Mouse (Mus musculus): Measurements from ENCODE around the gene Mrpl54.

Gene Mrpl54

DNA sequence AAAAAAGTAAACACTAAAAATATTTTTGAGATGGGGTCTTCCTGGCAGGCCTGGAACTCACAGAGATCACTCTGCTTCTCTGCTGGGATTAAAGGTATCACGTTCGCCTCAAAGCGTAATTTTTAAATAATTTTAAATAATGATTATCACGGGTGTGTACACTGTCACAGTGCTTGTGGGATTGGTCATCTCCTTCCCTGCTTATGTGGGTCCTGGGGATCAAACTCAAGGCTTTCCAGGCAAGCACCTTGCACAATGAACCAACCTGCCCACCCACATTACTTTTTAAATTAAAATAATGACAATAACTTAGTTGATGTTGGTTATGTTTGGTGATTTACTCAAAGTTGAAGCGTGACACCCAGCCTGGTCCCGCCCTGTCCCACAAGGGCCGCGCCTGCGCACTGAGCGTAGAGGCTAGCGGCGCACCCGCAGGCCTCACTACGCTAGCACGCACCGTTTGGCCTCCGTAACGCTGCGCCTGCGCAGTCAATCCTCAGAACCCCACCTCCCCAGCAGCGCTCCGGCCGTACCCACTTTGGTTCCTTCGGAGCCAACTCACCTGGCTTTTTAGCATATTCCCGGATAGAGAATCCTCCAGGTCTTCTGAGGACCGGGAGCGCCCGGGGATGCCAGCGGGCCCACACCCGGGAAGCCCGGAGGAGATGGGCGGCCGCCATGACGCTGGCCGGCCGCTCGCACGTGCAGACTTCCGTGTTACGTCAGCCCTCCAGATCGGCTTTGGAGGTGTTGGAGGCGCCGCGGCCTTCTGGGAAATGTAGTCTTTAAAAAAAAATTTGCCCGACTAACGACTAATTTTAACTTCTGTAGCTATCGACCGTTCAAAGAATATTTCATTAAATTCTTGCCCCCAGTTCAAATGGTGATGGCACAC lies at the start of gene Mrpl54, which contains the start of gene Apba3:
Gene Mrpl54, minus strand, starts transcription at position 724 of the 895 bp plus-strand sequence.
Gene Apba3, plus strand, starts transcription at position 750 of the 895 bp plus-strand sequence.
- DNase-seq (ENCODE audit: low read depth): peak; percentile 87

DNA sequence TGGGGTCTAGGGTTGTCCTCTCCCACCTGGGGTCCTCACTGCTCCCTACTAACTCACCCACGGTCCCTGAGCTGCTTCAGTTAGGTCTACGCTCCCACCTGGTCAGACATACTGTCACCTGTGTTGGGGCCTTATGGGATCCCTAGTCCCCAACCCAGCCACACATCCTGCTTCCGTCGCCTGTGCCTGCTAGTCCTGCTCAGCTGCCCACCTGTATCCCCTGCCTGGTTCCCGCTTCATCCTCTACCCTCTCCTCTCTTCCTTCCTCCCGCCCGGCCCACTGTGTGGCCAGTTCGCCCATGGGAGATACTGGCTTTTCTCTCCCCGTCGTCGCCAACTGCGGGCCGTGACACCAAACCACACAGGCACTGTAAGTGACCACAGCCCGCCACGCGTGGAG lies 48.9 kb upstream of the Mrpl54 start:
- DNase-seq (ENCODE audit: low read depth): no peak

DNA sequence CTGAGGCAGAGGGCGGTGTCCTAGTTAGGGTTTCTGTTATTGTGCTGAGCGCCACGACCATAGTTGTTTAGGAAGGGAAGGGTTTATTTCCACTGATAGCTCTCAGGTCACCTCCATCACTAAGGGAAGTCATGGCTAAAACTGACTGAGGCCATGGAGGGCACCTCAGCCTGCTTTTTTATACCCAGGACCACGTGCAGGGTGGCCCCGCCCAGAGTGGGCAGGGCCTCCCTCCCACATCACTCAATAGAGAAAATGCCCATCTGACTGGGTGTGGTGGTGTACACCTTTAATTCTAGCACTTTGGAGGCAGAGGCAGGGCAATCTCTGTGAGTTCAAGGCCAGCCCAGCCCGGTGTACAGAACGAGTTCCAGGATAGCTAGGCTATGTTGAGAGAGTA lies 47.5 kb upstream of the Mrpl54 start:
- no peak for DNase-seq (ENCODE audit: low read depth)

DNA sequence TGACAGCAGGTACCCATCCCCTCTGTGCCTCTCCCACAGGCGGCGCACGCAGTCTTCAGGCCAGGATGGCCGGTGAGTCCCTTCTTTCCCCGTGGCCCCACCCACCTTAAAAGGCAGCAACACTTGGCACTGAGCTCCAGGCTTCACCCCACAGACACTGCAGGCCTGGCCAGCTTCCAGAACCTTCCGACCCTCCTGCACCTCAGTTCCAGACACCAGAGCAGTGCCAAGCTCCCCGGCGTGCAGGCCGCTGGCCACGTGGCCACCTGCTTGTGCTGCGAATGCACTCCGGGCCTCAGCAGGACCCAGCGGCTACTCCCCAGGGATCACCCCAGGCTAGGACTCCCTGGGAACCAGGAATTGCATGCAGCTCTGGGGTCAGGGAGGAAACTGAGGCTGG lies 46.8 kb upstream of the Mrpl54 start:
- no peak for DNase-seq (ENCODE audit: low read depth)

DNA sequence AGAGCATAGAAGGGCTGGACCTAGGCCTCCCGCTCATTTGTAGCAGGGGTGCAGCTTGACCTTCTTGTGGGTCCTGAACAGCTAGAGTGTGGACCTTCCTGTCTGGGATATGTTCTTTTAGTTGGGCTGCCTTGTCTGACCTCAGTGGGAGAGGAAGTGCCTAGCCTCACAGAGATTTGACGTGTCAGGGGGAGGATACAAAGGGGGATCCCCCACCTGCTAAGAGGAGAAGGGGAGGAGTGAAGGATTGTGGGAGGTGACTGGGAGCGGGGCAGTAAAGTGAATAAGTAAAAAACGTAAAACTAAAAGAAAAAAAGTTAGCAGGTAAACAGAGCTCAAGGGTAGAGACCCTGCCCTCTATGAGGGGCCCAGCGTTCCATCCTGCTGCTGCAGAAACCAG lies 42.8 kb upstream of the Mrpl54 start:
- DNase-seq (ENCODE audit: low read depth): no peak

DNA sequence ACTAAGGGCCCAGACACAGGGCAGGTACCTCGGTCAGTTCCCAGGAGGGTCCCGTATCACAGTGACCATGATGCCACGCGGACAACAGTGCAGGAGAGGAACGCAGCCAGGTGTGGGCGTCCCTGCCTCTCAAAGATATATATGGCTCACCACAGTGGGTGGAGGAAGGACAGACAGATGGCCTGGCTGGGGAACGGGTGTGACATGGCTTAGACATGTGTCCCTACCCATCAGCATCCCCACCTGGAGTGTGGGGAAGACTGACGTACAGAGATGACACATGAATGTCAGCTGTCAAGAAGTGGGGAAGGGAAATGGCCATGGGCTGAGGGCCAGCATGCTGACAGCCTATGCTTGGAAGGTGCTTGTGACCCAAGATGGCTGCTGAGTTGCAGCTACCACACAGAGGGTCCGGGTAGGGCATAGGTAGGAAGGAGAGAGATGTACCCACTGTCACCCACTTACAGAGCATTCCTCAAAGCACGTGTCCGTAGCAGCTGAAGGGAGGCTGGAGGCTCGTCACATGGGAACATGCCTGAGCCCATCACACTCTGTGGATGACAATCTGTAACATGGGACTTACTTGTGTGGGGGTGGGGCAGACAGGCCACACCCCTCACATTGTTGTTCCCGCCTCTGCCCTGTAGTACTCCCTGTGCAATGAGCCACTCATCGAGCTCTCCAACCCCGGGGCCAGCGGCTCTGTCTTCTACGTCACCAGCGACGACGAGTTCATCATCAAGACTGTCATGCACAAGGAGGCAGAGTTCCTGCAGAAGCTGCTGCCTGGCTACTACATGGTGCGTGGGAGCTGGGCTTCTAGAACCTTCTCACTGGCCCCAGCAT lies 40.3 kb upstream of the Mrpl54 start:
- no peak for DNase-seq (ENCODE audit: low read depth)

DNA sequence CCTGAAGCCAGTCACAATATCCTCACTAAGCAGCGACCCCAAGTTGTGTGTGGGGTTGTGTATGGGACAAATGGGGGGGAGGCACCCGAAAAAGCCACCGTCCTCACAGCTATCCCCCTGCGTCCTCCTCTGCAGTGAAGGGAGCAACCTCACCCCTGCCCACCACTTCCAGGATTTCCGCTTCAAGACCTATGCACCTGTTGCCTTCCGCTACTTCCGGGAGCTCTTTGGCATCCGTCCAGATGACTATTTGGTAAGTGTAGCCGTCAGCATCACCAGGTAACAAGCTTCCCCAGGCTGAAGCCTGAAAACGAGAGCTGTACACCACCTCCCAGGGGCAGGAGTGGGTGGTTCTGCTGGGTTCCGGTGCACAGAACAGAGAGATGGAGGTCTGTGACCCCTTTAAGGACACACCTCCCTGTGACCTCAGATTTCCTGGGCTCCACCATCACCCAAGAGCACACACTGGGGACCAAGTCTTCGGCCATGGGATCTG lies 39.5 kb upstream of the Mrpl54 start:
- DNase-seq (ENCODE audit: low read depth): no peak

DNA sequence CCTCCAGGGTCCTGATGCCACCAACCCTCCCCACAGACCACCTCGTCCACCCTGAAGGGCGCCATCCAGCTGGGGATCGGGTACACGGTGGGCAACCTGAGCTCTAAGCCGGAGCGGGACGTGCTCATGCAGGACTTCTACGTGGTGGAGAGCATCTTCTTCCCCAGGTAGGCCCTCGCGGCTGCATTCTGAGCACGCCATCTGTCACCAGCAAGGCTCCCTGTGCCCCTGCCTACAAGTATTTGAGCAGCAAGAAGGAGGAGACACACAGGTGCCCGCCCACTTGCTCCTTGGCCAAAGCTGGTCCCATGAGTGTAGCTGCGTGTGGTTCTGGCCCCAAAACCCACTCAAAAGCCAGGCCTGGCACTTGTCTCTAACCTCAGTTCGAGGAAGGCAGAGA lies 38.9 kb upstream of the Mrpl54 start:
- DNase-seq (ENCODE audit: low read depth): no peak

DNA sequence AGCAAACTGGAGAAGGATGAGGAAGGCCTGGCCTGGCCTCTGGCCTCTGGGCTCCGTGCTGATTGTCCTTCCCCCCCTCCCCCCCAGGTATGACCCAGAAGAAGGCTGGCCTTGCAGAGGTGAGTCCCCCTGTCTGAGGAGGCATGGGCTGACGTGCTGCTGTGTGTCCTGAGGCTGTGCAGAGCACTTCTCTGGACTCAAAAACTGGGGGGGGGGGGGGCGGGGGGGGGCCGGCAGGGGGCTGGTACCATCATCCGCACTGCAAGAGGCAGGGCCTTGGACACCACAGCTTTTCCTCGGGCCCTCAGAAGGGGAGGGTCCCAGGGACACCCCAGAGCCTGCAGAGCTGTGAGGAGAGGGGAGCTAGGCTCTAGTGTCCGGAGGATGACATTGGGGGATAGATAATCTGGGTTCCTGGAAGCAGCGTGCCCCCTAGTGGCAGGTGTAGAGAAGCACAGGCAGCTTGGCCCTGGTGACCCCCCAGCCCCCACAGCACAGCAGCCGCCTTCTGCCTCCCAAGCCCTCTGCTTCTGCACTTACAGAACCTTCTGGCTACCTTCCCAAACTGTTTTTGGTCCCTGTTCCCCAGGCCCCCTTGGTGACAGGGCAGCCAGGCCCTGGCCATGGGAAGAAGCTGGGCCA lies 38.0 kb upstream of the Mrpl54 start:
- no peak for DNase-seq (ENCODE audit: low read depth)

DNA sequence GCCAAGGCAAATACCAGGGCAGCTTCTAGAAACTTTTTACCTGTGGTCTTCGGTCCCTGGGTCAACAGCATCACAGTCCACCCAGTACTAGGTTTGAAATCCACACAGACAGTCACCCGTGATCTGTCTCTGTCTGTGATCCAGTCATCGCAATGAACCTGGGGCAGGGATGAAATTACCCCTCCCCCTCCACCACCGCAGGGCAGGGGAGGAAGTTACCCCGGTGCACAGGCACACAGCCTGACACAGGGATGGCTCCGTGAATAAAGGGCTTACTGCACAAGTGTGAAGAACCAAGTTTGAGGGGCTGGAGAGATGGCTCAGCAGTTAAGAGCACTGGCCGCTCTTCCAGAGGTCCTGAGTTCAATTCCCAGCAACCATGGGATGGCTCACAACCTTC lies 37.0 kb upstream of the Mrpl54 start:
- DNase-seq (ENCODE audit: low read depth): no peak

DNA sequence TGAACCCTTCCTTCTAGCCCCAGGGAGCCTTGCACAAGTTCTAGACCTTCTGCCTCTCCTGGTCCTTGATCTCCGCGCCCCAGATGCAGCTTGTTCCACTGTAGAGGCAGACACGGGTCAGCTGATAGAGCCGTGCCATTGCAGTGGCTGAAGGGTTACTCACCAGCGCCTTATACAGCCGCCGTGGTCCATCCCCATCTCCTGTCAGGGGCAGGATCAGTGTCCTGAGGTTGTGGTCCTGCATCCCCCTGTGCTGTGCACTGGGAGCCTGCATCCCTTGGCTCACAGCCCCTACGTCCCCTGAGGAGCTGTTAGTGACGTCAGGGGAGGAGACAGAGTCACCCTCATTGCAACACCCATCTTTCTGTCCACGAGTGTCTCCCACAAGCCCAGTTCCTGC lies 36.5 kb upstream of the Mrpl54 start:
- no peak for DNase-seq (ENCODE audit: low read depth)

DNA sequence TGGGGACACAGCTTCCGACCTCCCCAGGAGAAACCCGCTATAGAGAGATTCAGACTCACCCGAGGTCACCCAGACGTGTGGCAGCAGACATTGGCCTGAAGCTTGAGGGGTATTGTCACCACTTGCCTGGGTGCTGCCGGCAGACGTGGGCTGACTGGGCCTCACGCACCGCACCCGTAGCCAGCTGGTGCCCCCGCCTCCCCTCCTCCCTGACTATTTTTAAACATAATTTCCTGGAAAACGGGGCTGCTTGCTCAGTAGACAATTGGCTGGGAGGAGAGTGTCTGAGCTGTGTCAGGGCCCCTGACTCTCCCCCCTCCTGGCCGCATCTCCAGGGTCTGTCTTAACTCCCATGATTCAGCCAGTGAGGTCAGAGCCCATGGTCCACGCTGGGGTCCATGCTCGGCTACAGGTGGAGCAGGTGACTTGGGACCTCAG lies 36.1 kb upstream of the Mrpl54 start:
- DNase-seq (ENCODE audit: low read depth): no peak

DNA sequence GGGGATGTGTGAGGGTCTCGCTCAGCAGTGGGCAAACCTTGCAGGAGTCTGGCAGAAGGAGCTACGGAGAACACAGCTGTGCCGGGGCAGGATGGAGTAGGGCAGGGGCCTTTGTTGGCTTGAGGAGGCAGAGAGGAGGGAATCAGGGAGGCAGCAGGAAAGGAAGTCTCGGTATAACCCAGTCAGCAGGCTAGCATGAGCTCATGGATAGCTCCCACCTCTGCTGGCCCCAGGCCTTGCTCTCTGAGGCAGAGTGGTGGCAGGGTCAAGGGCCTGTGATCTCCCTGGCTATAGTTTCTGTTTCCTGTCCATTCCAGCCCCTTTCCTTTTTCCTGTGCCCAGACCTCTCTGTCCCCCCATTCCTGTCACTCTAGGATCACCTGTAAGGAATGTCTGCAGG lies 35.6 kb upstream of the Mrpl54 start:
- DNase-seq (ENCODE audit: low read depth): no peak

DNA sequence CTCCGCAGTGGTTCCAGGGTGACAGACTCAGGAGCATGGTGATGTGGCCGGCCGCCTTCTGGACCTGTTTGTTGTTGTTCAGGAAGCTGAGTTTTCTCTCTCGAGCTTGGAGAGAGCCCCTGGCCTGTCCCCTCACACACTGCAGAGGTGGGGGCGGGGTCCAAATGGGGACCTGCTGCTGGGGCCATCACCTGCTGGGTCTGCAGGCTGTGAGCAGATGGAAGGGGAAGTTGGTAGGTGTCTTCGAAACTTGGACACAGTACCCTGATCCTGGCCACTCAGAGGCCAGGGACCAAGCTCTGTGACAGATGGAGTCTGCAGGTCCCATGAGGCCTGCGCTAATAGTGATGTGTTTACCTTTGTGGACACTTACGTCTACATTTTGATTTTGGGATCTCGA lies 34.6 kb upstream of the Mrpl54 start:
- DNase-seq (ENCODE audit: low read depth): no peak

DNA sequence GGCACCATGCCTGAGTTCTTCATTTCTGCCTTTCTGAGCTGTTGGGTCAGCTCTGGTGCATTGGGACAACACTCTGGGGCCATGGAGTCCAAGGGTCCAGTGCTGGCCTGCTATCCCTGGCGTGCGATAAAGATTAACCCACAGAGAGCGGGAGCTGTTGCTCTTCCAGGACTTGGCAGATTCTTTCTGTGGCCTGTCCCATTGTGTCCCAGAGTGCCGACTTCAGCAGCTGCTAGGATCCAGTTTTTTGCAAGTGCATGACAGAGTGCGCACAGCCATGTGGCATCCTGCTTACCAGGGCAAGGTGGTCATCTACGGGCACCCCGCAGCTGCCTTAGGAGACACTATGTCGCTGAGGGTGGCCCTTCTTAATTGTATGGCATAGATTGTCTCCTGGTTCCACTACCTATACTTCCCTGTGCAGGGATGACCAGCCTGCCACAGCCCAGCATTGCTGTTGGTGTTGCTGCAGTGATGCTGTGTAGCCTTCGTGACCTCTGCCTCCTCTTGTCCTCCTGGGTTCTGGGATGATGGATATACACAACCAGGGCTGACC lies 33.7 kb upstream of the Mrpl54 start:
- no peak for DNase-seq (ENCODE audit: low read depth)

DNA sequence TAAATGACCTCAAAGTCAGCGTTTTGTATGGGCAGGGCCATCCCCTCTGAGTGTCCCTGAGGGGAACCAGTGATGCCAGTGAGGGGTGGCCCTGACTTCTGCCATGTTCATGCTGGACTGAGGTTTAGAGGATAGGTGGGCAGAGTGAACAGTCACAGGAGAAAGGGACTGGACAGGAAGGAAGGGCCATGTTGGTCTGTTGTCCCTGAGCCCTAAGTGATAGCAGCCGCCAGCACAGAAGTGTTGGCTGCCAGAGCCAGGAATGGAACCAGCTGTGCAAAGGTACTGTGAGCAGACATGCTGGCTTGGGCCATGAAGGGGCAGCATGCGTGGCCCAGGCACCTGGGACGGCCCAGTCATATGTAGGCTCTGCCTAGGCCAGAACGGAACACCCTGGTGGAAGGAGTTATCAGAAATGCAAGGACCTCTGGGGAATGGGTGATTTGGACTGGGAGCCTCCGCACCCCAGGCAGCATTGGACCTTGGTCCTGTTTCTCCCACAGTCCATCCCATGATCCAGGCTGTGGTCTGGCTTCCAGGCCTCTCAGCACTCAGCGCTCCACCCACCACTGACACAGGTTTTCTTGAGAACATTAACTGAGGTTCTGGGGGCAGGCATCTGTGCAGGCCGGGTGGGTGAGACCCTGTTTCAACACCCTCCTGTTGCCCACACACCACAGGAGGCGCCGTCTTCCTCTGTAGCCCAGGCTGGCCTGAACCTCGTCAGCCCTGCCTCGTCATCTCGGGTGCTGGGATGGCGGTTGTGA lies 33.0 kb upstream of the Mrpl54 start:
- DNase-seq (ENCODE audit: low read depth): no peak

DNA sequence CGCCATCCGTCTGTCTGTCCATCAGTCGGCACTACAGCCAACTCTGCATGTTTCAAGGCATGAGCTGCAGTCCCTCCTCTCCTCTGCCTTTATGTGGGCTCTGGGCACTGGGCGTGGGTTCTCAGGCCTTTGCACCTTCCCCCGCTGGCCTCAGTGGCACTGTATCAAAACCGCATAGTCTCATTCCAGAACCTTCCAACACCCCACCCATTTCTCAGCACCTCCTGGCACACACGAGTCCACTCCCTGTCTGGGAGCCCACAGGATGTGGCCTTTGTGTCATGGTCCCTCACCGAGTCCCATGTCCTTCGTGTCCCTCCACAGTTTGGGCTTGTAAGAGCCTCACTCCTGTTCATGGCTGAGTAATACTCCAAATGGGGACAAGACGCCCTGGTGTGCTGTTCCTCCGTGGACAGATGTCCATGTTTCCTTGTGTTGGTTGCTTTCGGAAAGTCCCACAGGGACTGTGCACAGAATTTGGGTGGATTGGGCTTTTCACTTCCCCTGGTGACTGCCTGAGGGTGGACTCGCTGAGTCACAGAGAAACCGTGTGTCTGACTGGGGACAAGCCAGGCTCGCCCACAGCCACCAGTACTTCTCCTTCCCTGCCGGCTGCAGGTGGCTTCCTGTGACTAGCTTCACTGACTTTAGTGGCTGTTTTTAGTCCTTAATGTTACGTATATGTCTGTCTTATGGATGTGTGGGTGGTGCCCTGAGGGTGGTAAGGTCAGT lies 31.8 kb upstream of the Mrpl54 start:
- no peak for DNase-seq (ENCODE audit: low read depth)

DNA sequence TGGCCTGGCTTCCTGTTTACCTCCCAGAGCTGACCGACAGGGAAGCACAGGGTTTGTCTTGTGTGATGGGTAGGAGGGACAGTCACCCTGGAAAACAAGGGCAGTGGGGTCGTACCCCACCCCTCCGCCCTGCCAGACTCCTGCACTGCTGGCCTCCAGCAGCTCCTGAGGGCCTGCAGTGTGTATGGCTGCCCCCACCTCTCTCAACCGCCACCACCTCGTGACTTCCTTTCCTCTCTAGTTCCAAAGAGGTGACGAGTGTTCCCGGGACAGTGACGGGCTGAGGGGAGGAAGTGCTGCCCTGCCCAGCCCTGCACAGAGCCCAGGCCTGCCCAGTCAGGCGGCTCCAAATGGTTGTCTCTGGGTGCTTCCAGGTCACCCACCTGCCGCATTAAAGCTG lies 31.1 kb upstream of the Mrpl54 start:
- DNase-seq (ENCODE audit: low read depth): no peak

DNA sequence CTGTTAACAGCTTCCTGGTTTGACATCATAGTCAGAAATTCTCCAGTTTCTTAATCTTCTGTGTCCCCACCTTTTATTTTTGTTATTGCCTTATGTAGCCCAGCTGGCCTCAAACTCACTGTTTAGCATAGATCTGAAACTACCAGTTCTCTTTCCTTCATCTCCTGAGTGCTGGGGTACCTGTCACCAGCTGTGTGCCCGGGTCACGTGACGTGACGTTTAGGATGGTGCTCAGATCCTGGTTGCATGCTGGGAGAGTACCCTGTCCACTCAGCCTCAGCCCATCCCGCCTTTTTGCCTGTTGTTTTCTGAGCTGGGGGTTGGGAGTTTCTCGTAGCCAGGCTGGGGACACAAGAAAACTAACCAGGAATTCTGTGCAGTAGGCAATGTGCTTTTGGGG lies 30.5 kb upstream of the Mrpl54 start:
- no peak for DNase-seq (ENCODE audit: low read depth)

DNA sequence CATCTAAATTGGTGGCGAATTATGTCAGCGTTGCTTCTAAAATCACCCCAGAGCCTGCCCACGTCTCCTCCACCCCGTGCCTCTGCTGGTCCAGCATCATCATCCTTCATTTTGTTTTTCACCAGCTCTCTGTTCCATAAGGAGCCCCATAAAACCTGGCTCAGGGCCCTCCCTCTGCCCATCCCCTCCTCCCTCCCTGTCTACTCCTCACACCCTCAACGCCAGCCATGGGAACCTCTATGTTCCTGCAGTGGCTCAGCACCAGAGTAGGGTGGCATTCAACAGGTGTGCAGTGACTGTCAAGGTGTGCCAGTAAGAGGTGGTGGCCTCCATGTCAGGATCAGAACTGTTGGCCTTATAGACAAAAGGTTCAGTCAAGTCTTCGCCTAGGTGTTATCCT lies 28.5 kb upstream of the Mrpl54 start:
- no peak for DNase-seq (ENCODE audit: low read depth)

DNA sequence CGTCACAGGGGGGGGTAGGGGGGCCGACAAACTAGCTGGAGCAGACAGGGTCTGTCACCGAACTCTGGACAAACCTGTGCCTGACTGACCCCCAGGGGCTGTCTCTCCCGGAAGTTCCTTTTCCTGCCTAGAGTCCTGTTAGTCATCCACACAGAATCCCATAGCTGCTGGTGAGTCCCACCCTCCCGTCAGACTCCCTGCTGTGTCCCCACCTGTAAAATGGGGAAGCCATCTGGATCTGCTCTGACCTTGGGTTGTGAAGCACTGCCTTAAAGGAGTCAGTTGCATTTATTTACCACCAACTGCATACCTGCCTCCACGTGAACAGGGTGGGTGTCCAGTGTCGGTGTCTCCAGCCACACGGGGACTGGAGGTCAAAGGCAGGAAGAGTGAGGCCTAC lies 27.7 kb upstream of the Mrpl54 start:
- DNase-seq (ENCODE audit: low read depth): no peak

Measured in fibroblast of lung, adult 2 months (primary cell).